ENCODE assay signal across 23 mouse cellular contexts in genomic region chr4:88427630-88428239, GRCm38 (mm10).
"Had no signal": no experiment of that assay in that cellular context is flagged by ENCODE, and none has a peak within 500 bp of the region (broad histone marks: within the 10 kb centered on the region; RNA-seq: fewer than 3 reads in every experiment).

No protein-coding gene starts in this region.

- H3K36me3 ChIP-seq: limb, embryonic 12.5 days; lung, embryonic 15.5 days; midbrain, embryonic 12.5 days; midbrain, embryonic 15.5 days; neural tube, embryonic 12.5 days; neural tube, embryonic 15.5 days; stomach, embryonic 15.5 days had no signal

- H3K27ac ChIP-seq: kidney, postnatal 0 days; layer of hippocampus, adult 2 months; left cerebral cortex, adult 2 months; limb, embryonic 12.5 days; liver, embryonic 14.5 days; lung, embryonic 15.5 days; midbrain, embryonic 12.5 days; midbrain, embryonic 15.5 days; neural tube, embryonic 12.5 days; neural tube, embryonic 15.5 days; stomach, embryonic 15.5 days had no signal

- H3K4me3 ChIP-seq: layer of hippocampus, adult 2 months; left cerebral cortex, adult 2 months; limb, embryonic 12.5 days; lung, embryonic 15.5 days; midbrain, embryonic 12.5 days; midbrain, embryonic 15.5 days; neural tube, embryonic 12.5 days; neural tube, embryonic 15.5 days; stomach, embryonic 15.5 days had no signal

- DNase-seq: kidney, adult 2 months; kidney, postnatal 25 days; layer of hippocampus, postnatal 36 days; liver, postnatal 0 days; lung, postnatal 14 days; lung, postnatal 4 days; right cerebral cortex, adult 18-20 months; right cerebral cortex, postnatal 14 days; right cerebral cortex, postnatal 4 days; thymus, adult 18-20 months; thymus, postnatal 36 days had no signal

- H3K4me2 ChIP-seq: limb, embryonic 12.5 days; liver, embryonic 11.5 days; lung, embryonic 15.5 days; midbrain, embryonic 12.5 days; midbrain, embryonic 15.5 days; neural tube, embryonic 12.5 days; neural tube, embryonic 15.5 days; stomach, embryonic 15.5 days had no signal

- H3K9me3 ChIP-seq: limb, embryonic 12.5 days; lung, embryonic 15.5 days; midbrain, embryonic 12.5 days; midbrain, embryonic 15.5 days; neural tube, embryonic 12.5 days; neural tube, embryonic 15.5 days; stomach, embryonic 15.5 days had no signal

- H3K9ac ChIP-seq: limb, embryonic 12.5 days; liver, embryonic 14.5 days; liver, postnatal 0 days; lung, embryonic 15.5 days; midbrain, embryonic 12.5 days; midbrain, embryonic 15.5 days; neural tube, embryonic 12.5 days; neural tube, embryonic 15.5 days; stomach, embryonic 15.5 days had no signal

- H3K4me1 ChIP-seq: limb, embryonic 12.5 days; lung, embryonic 15.5 days; midbrain, embryonic 12.5 days; midbrain, embryonic 15.5 days; neural tube, embryonic 12.5 days; neural tube, embryonic 15.5 days; stomach, embryonic 15.5 days had no signal

- H3K27me3 ChIP-seq: limb, embryonic 12.5 days; lung, embryonic 15.5 days; midbrain, embryonic 12.5 days; midbrain, embryonic 15.5 days; neural tube, embryonic 12.5 days; neural tube, embryonic 15.5 days; stomach, embryonic 15.5 days had no signal

- ATAC-seq: liver, postnatal 0 days; midbrain, embryonic 15.5 days had no signal
